Mouse (Mus musculus): ENCODE measurements at regions not wholly inside any gene's neighbourhood (a gene's known extent, or its start where the extent isn't known, plus 50 kb on each side); places are given as distances from the start of the nearest gene placed in this dataset.

DNA sequence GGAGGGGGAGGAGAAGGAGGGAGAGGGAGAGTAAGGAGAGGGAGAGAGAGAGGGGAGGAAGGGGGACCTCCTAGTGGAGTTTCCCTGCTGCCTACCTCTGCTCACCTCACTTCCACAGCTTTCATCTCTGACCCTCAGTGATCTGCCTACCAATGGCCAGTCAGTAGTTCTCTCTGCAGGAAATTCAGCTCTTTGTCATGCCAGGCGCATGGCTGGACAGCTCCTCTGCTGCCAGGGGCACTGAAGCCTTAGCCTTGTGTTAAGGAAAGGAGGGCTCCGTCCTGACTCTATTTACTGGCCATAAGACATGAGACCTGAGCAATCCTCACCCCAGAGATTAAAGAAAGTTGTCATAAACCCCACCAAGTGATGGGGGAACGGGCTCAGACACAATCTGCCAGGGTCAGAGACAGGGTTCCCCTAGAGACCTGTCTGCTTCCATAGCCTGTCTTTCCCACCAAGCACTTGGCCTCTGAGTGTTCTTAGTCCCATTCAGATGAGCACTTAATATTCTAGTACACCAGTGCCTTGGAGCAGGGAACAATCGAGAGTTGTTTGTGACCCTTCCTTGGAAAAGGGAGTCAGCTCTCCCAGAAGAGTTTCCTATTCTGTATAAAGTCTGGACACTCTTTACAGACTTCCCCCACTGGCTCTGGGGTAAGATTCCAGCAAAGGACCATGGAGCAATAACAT lies 65.9 kb upstream of the Ppp2r5a start:
- 61% methylated on average over 4 of the region's 4 CpGs for WGBS

GRCm38 (mm10) chr1:191466261-191466660 lies 63.2 kb upstream of the Ppp2r5a start:
- ATAC-seq: no peak

More for the DNA sequence above, 65.9 kb upstream of the Ppp2r5a start:
- Histone ChIP-seq H3K36me3 (ENCODE audit: insufficient read depth, low read length) (no peaks in the 10 kb centered on the region), H3K9me3 (ENCODE audit: low read length) (no peaks in the 10 kb centered on the region), H3K4me2 (replicated peaks; ENCODE audit: low read depth, low read length) (no peak overlapping the region), H3K9ac (replicated peaks; ENCODE audit: low read depth) (no peak overlapping the region), H3K4me1 (ENCODE audit: insufficient read depth, low read depth, low read length) (peaks cover 19% of the 10 kb centered on the region; the same call in 1 of the 2 replicates), H3K27me3 (replicated peaks; ENCODE audit: insufficient read depth, low read length) (no peaks in the 10 kb centered on the region), H3K4me3 (ENCODE audit: low read depth, low read length) (no peak overlapping the region), H3K27ac (ENCODE audit: low read length) (peak overlapping the region; percentile 79)
- TF ChIP-seq CTCF (IDR thresholded peaks at IDR 0.05) (no peak), EP300 (IDR thresholded peaks at IDR 0.05) (no peak)
- ATAC-seq (no peak), DNase-seq (ENCODE audit: low spot score) (no peak)

DNA sequence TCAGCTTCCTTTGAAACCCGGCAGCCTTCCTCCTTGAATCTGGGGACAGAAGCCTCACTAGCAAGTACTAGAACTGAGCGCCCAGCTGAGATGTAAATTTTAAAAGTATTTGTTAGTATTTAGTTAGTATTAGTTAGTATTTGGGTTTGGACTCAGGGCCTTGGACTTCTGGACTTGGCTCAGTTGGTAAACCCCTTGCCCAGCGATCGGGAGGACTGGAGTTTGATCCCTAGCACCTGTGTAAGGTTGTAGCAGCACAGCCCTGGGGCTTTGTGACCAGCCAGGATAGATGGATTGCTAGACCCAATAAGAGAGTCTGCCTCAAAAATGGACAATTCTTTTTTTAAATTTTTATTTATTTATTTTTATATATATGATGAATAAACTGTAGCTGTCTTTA lies 62.7 kb upstream of the Ppp2r5a start:
- no peaks in the 10 kb centered on the region for H3K27me3 ChIP-seq (replicated peaks; ENCODE audit: insufficient read depth, low read length)
- no peak for TF ChIP-seq CTCF (IDR thresholded peaks at IDR 0.05)
- TF ChIP-seq EP300 (IDR thresholded peaks at IDR 0.05): no peak
- 78% methylated on average over 4 of the region's 4 CpGs for WGBS
- H3K9me3 ChIP-seq (ENCODE audit: low read length): no peaks in the 10 kb centered on the region
- no peaks in the 10 kb centered on the region for H3K36me3 ChIP-seq (ENCODE audit: insufficient read depth, low read length)
- no peak overlapping the region for H3K4me3 ChIP-seq (ENCODE audit: low read depth, low read length)
- DNase-seq (ENCODE audit: low spot score) (no peak), ATAC-seq (no peak)
- H3K4me2 ChIP-seq (replicated peaks; ENCODE audit: low read depth, low read length): no peak overlapping the region
- H3K27ac ChIP-seq (ENCODE audit: low read length): peak overlapping the region; percentile 69
- H3K4me1 ChIP-seq (ENCODE audit: insufficient read depth, low read depth, low read length): peaks cover 43% of the 10 kb centered on the region; the same call in 1 of the 2 replicates
- no peak overlapping the region for H3K9ac ChIP-seq (replicated peaks; ENCODE audit: low read depth)

More at GRCm38 (mm10) chr1:191466261-191466660, 63.2 kb upstream of the Ppp2r5a start:
- Histone ChIP-seq H3K27me3 (replicated peaks; ENCODE audit: insufficient read depth, low read length) (no peaks in the 10 kb centered on the region), H3K36me3 (ENCODE audit: insufficient read depth, low read length) (no peaks in the 10 kb centered on the region), H3K9ac (replicated peaks; ENCODE audit: low read depth) (no peak overlapping the region), H3K27ac (ENCODE audit: low read length) (no peak overlapping the region), H3K9me3 (ENCODE audit: low read length) (no peaks in the 10 kb centered on the region), H3K4me2 (replicated peaks; ENCODE audit: low read depth, low read length) (no peak overlapping the region), H3K4me1 (ENCODE audit: insufficient read depth, low read depth, low read length) (peaks cover 38% of the 10 kb centered on the region; the same call in 1 of the 2 replicates), H3K4me3 (ENCODE audit: low read depth, low read length) (no peak overlapping the region)
- DNase-seq (ENCODE audit: low spot score): no peak
- TF ChIP-seq EP300 (IDR thresholded peaks at IDR 0.05) (no peak), CTCF (IDR thresholded peaks at IDR 0.05) (no peak)
- 89% methylated on average over 3 of the region's 3 CpGs for WGBS

DNA sequence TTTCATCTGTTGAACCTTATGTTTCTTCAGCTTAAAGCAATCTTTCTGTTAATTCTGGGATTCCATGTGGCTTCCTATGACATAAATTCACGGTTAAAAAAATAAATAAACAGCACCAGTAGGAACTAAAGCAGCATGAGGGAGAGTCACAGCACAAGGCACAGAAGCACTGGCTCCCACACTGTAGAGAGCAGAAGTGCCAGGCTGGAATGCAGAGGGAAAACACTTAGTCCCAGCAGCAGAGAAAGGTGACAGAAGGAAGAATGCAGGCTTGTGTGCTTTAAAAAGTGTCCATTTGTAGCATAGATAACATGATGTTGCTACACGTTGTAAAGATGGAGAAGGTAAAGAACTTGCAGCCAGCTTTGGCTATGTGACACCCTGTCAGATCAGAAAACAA lies 62.1 kb upstream of the Ppp2r5a start:
- H3K9ac ChIP-seq (replicated peaks; ENCODE audit: low read depth): no peak overlapping the region
- H3K27ac ChIP-seq (ENCODE audit: low read length): peak overlapping the region; percentile 69
- H3K4me1 ChIP-seq (ENCODE audit: insufficient read depth, low read depth, low read length): peaks cover 38% of the 10 kb centered on the region; the same call in 1 of the 2 replicates

DNA sequence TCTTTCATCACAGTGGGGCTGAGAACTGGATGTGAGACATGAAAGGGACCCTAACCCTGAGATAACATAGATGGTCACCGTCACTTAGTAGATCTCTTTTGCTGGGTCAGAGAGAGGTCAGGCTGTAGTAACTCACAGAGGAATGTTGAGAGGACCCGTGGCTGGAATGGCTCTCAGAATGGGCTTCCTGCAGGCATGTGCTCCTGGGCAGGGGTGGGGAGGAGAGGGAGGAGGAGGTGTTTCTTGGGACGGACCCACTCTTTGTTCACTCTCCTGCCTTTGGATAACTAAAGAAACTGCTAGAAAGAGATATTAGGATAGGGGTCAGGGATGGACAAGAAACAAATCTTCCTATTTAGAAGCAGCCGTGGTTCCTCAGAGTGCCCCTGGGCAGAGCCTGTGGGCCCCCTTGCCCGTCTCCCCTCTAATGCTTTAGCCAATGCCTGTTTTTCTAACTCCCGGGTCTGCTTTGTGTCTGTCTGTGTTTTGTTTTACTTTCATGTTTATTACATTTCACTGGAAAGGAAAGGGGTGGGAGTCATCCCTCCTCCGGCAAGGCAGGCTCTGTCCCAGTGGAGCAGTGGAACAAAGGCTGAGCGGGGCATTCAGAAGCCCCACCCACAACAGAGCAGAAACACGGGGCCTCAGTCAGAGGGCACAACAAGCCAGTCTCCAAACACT lies 58.9 kb upstream of the Ppp2r5a start:
- H3K27ac ChIP-seq (ENCODE audit: low read length): peak overlapping the region; percentile 66
- H3K4me1 ChIP-seq (ENCODE audit: insufficient read depth, low read depth, low read length): peaks cover 29% of the 10 kb centered on the region; the same call in 1 of the 2 replicates
- no peaks in the 10 kb centered on the region for H3K36me3 ChIP-seq (ENCODE audit: insufficient read depth, low read length)
- no peak overlapping the region for H3K4me3 ChIP-seq (ENCODE audit: low read depth, low read length)
- WGBS: 7% methylated on average over 9 of the region's 9 CpGs
- TF ChIP-seq CTCF (IDR thresholded peaks at IDR 0.05): no peak
- peak; percentile 57 for TF ChIP-seq EP300 (IDR thresholded peaks at IDR 0.05)
- no peaks in the 10 kb centered on the region for H3K9me3 ChIP-seq (ENCODE audit: low read length)
- no peak overlapping the region for H3K9ac ChIP-seq (replicated peaks; ENCODE audit: low read depth)
- H3K4me2 ChIP-seq (replicated peaks; ENCODE audit: low read depth, low read length): peak overlapping the region; percentile 18
- DNase-seq (ENCODE audit: low spot score) (peak; percentile 74), ATAC-seq (peak; percentile 93)
- H3K27me3 ChIP-seq (replicated peaks; ENCODE audit: insufficient read depth, low read length): no peaks in the 10 kb centered on the region

More for the DNA sequence above, 62.1 kb upstream of the Ppp2r5a start:
- DNase-seq (ENCODE audit: low spot score) (peak; percentile 64), ATAC-seq (peak; percentile 49)
- H3K9me3 ChIP-seq (ENCODE audit: low read length): no peaks in the 10 kb centered on the region
- H3K4me2 ChIP-seq (replicated peaks; ENCODE audit: low read depth, low read length): 0 out of 2 replicates have a peak overlapping the region, but pooled peaks have one; percentile 14
- H3K27me3 ChIP-seq (replicated peaks; ENCODE audit: insufficient read depth, low read length): no peaks in the 10 kb centered on the region
- no peak overlapping the region for H3K4me3 ChIP-seq (ENCODE audit: low read depth, low read length)
- no peaks in the 10 kb centered on the region for H3K36me3 ChIP-seq (ENCODE audit: insufficient read depth, low read length)
- 14% methylated on average over 2 of the region's 2 CpGs for WGBS
- TF ChIP-seq EP300 (IDR thresholded peaks at IDR 0.05) (peak; percentile 69), CTCF (IDR thresholded peaks at IDR 0.05) (no peak)

GRCm38 (mm10) chr1:191459066-191459465 lies 56.0 kb upstream of the Ppp2r5a start:
- Histone ChIP-seq H3K27ac (ENCODE audit: low read length) (no peak overlapping the region), H3K27me3 (replicated peaks; ENCODE audit: insufficient read depth, low read length) (no peaks in the 10 kb centered on the region), H3K36me3 (ENCODE audit: insufficient read depth, low read length) (no peaks in the 10 kb centered on the region), H3K4me3 (ENCODE audit: low read depth, low read length) (no peak overlapping the region), H3K4me2 (replicated peaks; ENCODE audit: low read depth, low read length) (no peak overlapping the region), H3K9me3 (ENCODE audit: low read length) (no peaks in the 10 kb centered on the region), H3K4me1 (ENCODE audit: insufficient read depth, low read depth, low read length) (peaks cover 24% of the 10 kb centered on the region; the same call in 1 of the 2 replicates), H3K9ac (replicated peaks; ENCODE audit: low read depth) (no peak overlapping the region)
- WGBS: 51% methylated on average over 5 of the region's 5 CpGs
- DNase-seq (ENCODE audit: low spot score) (no peak), ATAC-seq (no peak)
- TF ChIP-seq EP300 (IDR thresholded peaks at IDR 0.05) (no peak), CTCF (IDR thresholded peaks at IDR 0.05) (no peak)
